Mouse (Mus musculus): ENCODE measurements around the gene Aldh5a1.
"Not testable (repeated sequence)": the region's sequence is repeated elsewhere in the genome, so short reads cannot be mapped to it uniquely, and the experiment has no call there.

The Aldh5a1 gene

DNA sequence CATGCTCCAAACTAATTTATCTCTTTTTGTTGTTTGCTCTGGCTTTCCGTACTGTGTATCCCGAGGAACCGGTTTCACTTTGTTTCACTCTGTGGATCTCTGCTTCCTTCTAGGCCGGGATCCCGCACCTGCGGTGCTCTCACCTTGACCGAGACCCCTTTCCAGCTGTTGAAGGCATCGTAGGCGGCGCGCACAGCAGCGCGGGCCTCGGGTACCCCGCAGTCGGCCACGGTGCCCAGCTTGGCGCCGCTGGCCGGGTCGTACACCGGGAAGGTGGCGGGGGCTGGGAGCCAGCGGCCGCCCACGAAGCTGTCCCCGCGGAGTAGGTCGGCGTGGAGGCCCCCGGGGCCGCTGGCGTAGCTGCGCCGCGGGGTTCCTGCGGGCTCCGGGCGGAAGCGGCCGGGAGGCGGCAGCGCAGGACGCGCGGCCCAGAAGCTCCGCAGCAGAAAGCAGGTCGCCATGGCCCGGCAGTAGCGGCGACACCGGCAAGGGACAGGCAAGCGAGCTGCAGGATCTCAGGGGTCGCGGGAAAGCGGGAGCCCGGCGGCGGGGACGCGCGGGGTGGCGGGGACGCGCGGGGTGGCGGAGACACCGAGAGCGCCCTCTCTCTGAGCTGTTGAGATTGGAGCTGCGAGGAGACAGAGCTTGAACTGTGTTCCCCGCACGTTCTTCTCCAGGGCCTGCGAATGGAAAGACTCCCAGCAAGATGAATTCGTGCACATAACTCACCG is at the start of gene Aldh5a1:
Gene Aldh5a1 (minus strand): TSS at position 554 of the 731 bp plus-strand sequence.
- DNase-seq (ENCODE audit: low spot score in 2 of 2), result peak; percentile 78 to 79

DNA sequence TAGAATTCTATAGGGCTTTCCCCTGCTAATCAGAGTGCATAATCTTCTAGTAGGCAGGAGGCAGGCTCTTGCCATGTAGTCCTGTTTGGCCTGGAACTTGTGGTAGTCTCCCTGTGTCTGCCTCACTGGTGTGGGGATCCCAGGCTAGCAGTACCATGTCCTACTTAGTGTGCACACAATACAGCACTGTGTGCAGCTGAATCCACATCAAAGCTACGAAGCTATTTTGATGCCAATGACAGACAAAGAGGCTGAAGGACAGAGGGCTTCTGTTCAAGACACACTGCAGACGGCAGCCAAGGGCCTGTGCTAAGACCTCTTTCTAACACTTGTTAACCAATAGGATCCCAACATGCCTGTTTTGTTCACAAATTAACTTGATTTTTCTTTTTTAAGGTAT is 48.0 kb upstream of the Aldh5a1 start:
- no peak for DNase-seq (ENCODE audit: low spot score in 2 of 2)

DNA sequence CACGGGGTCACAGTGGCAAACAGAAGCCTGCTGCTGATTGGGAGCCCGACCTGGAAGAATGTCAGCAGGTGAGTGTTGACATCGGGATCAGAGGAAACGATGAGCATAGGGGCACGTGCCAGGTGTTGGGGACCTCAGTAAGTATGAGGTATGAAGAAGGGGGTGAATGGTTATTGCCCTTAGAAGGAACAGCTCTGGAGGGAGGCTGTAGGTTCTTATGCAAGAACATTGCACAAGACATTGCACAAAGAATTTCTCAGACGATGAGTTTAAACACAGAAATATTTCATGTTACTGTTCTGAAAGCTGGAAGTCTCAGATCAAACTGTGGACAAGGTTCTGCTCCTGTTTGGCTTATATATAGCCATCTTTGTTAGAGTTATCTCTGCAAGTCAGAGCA is 43.6 kb upstream of the Aldh5a1 start:
- DNase-seq (ENCODE audit: low spot score in 2 of 2), result no peak

DNA sequence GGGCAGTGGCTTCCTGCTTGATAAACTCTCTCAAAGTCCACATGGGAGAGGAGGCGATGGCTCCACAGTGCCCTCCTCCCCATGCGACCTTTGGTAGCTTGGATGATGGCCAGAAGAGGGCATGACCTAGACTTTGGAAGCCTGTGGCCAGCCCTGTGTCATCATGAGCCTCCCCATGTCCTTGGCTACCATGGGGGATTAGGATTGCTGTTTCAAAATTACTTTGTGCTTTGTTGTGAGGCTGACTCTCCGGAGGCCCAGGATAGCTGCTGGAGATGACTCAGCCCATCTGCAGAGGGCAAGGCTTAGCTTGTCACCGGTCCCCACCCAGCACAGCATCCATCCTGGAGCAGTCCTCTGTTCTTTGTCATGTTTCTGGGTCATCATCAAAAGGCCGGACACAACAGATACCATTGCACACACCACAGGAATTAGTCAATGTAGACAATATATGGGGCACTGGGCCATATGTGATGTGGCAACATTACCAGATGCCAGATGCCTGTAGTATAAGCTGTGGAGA is 40.4 kb upstream of the Aldh5a1 start:
- no peak for DNase-seq (ENCODE audit: low spot score in 2 of 2)

DNA sequence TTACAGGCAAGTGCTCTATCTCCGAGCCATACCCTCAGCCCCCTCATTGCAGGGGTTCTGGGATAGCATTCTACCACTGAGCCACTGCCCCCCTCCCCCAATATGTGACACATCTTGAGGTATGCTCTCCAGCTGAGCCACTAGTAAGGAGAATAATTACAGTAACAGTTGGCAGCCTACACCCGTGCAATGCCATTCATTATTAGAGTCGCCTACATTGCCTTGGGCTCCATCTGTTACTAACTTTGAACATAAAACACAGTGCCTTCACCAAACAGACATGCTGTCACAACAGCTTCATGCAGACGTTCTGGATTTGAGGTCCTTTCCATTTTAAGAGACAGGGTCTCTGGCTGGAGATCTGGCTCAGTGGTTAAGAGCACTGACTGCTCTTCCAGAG is 38.9 kb upstream of the Aldh5a1 start:
- peak; percentile 38 to 55 for DNase-seq (ENCODE audit: low spot score in 2 of 2)

DNA sequence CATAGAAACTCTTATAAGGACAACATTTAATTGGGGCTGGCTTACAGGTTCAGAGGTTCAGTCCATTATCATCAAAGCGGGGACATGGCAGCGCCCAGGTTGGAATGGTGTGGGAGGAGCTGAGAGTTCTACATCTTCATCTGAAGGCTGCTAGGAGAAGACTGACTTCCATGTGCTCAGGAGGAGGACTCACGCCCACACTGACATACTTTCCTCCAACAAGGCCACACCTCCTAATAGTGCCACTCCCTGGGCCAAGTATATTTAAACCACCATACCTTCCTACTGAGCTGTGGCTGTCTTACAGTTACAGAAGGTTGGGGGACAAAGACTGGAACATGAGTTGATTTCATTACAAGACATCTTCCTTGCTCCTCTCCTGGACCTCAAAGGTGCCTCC is 34.3 kb upstream of the Aldh5a1 start:
- DNase-seq (ENCODE audit: low spot score in 2 of 2), result not testable (repeated sequence)

DNA sequence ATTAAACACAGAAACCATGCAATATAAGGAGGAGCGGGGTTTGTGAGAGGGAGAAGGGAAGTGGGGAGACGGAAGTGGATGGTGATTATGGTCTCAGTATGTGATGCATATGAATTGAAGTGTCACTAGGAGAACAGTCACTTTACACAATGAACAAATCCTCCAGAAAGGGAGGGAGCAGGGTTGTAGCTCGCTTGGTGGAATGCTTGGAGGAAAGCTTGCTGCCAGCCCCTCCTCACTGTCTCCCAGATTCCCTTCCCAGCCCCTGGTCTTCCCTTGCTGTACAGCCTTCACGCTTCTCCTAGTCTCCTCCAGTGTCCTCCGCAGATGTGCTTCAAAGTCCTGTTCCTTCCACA is 28.4 kb upstream of the Aldh5a1 start:
- DNase-seq (ENCODE audit: low spot score in 2 of 2), result no peak

DNA sequence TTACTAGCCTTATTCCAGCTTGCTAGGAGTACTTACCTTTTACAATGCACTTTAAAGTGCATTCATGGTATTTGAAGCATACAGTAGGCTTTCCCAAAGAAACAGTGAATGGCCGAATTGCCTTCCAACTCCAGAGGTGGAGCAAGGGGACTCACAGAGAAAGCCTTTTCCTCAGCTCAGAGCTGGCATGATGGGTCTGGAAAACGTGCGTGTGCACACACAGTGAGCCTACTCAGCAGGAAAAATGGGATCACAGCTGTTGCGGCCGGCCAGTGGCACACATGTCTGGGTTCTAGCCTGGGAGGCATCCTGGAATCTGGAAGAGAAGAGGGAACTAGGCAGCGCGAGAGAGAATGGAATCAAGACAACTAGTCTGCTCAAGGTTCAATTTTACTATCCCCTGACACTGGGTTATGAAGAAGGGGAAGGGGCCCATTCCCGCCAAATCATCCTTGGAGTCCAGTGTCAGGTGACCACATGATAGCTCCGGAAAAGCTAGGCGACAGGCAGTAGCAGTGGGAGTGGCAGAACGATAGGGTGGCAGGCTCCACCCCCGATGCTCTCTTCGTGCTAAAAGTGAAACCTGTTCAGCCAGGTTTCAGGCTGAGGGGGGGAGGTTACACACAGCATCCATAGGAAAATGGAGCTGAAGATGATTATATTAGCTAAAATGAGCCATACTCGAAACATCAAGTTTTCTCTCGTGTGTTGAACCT is 27.8 kb upstream of the Aldh5a1 start:
- DNase-seq (ENCODE audit: low spot score in 2 of 2), result no peak

DNA sequence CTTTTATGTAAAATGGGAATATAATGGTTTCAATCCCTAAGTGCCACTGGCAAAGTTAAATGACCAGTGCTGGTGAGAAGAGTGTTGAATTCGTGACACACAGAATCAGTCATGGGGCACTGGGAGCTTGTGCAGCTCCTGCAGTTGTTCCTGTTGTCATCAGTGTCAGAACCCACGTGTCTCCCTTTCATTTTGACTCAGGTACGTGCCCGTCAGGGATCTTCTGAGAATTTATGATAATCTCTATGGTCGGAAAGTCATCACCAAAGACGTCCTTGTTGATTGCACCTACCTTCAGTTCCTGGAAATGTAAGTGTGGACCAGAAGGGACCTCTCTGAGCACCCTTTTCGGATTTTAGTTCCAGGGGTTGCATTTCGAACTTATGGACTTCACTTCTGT is 24.7 kb upstream of the Aldh5a1 start:
- DNase-seq (ENCODE audit: low spot score in 2 of 2), result no peak

DNA sequence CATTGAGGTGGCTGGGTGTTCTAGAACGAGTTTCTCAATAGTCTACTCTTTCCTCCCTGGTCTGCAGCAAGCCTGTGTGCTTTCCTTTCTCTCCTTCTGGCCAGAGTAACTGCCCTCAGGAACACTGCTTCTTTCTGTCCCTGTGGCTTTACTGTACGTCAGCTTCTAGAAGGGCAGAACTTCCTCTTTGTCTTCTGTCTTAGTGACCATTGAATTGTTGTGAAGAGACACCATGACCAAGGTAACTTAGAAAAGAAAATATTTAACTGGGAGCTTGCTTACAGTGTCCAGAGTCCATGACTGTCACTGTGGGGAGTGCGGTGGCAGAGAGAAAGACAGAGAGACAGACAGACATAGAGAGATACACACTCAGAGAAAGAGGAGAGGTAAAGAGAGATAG is 22.6 kb upstream of the Aldh5a1 start:
- DNase-seq (ENCODE audit: low spot score in 2 of 2), result no peak

DNA sequence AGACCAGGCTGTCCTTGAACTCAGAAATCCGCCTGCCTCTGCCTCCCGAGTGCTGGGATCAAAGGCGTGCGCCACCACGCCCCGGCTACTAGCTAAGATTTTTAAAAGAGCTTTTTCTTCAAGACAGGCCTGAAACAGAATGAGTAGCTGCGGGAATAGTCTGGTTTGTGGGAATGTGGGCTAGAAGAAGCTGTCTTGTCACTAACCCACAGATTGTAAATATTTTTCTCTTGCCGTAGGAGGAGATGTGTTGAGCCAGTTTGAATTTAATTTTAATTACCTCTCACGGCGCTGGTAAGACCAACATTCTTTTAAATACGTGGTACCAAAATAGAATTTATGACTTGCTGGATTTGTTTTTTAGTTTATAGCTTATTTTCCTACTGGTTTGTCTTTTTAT is 21.2 kb upstream of the Aldh5a1 start:
- DNase-seq (ENCODE audit: low spot score in 2 of 2), result no peak

DNA sequence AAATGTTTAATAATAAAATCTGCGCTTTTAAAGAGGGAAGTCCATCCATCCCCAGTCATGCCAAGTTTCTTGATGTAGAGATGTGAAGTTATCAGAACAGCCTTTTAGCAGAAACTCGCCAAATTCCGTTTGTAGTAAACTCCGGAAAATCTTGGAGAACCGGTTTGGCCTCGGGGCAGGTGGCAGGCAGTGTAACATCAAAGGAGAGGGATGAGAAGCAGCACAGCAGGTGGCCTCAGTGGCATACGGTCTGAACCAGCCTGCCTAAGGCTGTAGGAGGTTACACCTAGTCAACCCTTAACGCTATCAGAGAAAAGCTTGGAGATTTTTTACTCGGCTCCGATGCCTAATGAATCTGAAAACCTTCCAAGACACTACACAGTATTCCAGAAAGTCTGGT is 18.0 kb upstream of the Aldh5a1 start:
- no peak for DNase-seq (ENCODE audit: low spot score in 2 of 2)

DNA sequence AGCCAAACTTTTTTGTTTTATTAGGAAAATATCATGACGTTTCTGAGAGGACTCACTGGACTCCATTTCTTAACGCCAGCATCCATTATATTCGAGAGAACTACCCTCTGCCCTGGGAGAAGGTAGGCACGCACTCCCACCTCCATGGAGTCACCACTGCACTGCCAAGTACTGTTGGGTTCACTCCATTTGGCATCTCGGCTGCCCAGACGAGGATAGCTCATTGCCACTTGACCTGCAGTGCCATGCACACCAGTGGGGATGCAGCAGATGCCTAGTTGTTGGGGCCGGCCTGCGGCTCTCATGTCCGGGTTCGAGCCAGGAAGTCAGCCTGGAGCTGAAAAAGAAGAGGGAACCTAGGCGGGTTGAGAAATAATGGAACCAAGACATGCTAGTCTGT is 17.6 kb upstream of the Aldh5a1 start:
- no peak for DNase-seq (ENCODE audit: low spot score in 2 of 2)

DNA sequence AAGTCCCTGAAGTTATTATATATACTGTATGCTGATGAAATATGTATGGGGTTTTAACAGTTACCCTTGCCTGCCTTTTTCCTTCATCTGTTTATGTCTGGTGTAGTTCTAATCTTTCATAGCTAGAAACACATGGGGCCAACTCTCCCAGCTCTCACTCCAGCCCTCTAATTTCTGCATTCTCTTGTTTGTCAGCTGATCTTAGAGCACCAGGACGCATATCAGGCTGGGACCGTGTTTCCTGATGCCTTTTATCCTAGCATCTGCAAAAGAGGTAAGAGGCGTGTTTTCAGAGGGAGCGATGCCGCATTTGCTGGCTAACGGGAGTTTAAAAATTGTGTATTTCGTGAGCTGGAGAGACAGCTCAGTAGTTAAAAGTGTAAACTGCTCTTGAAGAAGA is 15.2 kb upstream of the Aldh5a1 start:
- DNase-seq (ENCODE audit: low spot score in 2 of 2), result no peak

DNA sequence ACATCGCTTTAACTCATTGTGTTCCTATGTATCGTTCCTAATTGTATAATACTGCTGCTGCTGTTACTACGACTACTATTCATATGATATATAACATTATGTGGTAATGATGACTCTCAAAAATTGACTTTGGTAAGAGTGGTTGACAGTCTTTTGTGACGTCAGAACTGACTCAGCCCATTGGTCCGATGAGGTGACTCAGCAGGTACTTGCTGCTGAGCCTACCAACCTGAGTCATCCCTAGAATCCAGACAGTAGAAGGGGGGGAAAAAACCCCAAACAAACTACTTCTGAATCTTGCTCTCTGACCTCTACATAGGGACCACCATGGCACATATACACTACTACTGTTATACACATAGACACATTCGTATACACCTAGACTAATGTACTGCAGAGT is 11.4 kb upstream of the Aldh5a1 start:
- no peak for DNase-seq (ENCODE audit: low spot score in 2 of 2)

DNA sequence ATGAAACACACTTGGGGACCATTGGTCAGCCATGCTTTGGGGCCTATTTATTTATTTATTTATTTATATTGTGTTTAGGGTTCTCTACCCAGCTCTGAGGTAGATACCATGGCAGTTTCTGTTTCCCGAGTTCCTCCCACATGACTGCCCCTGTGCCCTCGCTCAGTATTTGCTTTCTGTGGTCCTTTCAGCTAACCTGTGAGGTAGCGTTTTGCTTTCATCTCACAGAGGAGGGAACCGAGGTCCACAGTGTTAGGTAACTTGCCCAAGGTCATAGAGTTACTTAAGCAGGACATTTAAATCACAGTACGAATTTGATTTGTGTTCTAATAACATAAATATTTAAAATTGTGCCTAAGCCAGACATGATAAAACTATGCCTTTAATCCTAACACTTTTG is 9.7 kb upstream of the Aldh5a1 start:
- no peak for DNase-seq (ENCODE audit: low spot score in 2 of 2)

DNA sequence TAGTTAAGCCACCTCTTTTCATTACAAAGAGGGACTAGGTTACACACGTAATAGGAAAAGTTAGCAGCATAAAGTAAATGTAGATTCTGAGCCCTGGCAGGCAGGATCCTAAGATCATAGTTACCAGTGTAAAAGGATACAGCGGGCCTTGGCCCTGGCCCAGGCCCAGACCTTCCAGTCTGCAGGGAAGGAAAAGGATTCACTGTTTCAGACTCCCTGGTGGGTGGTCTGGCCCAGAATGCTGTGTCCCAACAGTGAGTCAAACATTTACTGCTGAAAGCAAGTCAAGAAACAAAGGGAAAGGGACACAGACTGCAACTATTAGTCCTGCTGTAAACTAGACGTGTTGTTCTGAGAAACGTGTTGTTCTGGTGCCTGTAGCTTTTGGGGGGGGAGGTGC is 8.1 kb upstream of the Aldh5a1 start:
- no peak for DNase-seq (ENCODE audit: low spot score in 2 of 2)

DNA sequence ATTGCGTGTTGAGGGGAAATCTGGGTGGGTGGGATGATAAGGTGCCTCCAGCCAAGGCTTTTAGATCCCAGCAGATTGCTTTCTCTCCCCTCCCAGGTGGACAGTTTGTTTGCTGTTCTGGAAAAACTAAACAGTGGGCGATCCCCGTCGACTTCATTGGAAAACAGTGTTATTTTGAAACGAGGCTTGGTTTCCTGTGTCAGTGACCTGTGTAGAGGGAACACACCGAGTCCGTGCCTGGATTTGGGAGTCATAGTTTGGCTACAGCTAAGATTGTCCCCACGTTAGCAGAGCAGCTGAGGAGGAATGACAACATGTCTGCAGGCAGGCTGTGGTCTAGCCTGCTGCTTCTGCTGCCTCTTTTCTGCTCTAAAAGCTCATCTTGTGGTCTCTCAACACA is 5.8 kb upstream of the Aldh5a1 start:
- DNase-seq (ENCODE audit: low spot score in 2 of 2), result no peak

DNA sequence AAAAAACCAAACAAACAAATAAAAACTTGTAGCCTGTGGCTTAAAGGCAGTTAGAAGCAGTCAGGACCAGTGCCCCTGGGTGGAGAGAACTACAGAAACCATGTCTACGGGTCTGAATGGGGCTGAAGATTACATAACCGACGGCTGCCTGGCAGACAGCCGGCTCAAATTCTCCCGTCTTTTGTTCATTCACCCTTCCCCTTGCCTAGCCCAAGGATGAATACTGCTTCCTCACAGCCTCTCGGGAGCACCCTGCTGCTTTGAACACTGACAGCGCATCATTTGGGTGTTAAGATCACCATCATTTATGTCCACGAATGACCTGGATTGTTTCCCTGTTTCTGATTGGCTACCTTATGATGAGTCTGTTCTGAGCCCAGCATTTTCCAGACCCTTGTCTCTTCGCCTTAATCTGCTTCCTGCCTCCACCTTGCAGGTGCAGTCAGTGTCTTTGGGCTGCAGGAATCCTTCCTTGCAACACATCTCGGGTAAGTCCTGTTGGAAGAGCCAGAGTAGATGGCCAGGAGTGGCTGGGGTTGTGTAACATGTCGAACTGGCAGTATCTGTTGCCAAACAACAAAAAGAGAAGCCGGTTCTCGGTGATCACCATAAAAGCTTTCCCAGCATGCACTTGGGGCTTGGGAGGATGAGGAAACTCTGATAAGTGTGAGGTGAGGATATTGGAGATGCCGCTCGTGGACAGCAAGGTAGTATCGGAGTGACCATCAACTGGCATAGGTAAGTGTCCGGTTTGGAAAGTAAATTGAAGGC is 5.2 kb upstream of the Aldh5a1 start, which contains the start of gene Gpld1:
Gene Gpld1 (plus strand): TSS at position 641 of the 771 bp plus-strand sequence.
- no peak for DNase-seq (ENCODE audit: low spot score in 2 of 2)

DNA sequence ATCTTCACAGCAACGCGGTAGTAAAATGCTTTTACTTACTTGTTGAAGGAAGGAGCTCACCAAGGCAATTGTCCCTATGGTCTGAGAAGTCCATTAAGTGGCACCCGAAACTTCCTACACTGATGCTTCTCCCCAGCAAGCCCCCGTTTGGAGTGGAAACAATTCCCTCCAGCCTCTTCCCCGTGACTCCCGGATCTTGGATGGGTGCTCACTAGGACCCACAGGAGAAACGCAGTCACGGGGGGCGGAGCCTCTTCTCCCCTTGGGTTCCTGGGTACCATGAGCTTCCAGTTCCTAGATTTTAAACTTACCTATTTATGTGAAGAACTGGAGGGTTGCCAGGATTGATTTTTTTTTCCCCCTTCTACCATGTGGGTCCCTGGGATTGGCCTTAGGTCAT is 2.0 kb upstream of the Aldh5a1 start:
- DNase-seq (ENCODE audit: low spot score in 2 of 2), result no peak

DNA sequence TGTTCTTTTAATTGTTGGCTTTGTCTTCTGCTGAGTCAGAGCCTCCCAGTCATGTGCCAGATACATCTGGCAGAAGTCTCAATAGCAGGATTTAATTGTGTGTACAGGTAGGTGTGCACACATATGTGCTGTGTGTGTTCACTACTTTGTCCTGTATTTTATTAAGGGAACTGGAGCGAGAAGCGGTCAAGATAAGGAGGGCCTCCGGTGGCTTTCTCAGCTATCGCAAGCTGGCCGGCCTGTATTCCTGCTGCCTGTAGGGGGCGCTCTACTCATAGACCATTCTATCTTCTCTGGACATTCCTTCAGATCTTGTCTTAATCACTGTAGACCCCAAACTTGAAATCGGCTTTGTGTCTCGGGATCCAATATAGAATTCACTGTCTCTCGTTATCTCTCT is 1.2 kb upstream of the Aldh5a1 start:
- DNase-seq (ENCODE audit: low spot score in 2 of 2), result peak; percentile 81 to 85

DNA sequence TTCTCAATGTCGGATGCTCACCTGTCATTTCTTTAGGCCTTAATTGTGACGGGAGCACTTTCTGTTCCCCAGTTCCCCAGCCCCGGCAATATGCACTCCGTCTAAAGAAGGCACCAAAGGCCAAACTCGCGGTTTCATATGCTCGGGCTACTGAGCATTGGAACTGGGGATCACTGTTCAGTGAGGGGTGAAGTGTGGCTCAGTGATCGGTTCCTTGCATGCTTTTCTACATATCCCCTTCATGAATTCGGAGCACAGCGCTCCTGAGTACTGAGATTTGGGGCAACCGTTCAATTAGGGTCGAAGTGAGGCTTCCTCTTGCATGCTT is 342 bp upstream of the Aldh5a1 start:
- DNase-seq (ENCODE audit: low spot score in 2 of 2), result no peak

DNA sequence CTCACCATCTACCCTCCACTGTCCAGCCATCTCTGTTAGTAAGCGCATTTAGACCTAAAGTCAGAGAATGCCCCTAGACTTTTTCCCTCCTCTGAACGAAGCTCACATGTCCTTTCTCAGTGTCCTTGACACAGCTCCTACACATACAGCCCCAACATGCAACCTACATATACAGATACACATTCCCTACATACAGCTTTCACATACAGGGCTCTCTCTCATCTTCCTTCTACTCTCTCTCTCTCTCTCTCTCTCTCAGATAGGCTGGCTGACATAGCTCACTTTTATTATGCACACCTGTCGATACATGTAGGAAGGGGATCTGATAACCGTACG is 721 bp downstream of the Aldh5a1 start:
- DNase-seq (ENCODE audit: low spot score in 2 of 2), result no peak

All from right cerebral cortex, adult 2 months (tissue).